Comparison of ENCODE assay signal across 35 mouse cellular contexts in the genomic region with DNA sequence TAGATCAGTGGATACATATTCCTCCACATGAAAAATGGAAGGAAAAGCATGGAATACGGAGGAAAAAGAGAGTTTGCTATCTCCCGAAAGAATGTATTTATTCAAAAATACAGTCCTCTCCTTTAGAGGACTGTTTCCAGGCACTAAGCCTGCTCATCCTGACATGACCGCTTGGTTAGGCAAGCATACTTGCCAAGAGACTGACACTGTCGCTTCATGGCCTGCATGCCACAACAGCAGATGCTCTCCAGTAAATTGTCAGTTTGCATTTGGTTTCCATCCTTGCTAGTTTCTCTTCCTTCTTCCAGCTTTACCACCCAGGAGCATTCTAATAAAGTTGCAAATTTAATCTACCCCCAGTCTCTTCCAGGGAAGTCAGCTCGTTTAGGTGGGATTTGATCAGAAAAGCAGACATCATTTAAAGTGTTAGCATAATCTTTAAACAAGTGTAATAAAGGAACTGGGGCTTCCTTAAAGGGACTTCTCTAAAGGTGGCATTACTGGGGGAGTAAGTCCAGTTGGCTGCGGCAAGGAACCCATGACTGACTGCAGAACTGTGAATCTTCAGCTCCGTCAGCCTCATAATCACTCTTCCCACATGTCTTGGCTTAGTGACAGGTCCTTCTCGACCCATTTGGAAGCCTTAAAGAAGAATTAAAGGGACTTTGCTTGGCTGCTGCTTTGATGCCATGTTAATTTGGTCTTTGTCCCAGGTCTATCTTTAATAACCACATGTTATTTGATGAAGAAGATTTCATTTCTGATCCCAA. TPM values are rescaled to one million over a fixed set of nuclear protein-coding genes. Genes with fewer than 3 reads are reported as not detected.
DNase-seq lines count a peak whose midpoint lies in the region; ATAC-seq and TF ChIP-seq lines count a peak whose summit lies in the region.
"Had no signal": no experiment of that assay in that cellular context is flagged by ENCODE, and none has a peak within 500 bp of the region (broad histone marks: within the 10 kb centered on the region; RNA-seq: fewer than 3 reads in every experiment).

No protein-coding gene starts in this region.

- peaks cover 3% of the 10 kb centered on the region; the same call in 1 of the 2 replicates for H3K4me1 ChIP-seq in heart, embryonic 10.5 days
- H3K4me1 ChIP-seq in liver, embryonic 16.5 days (ENCODE audit: control insufficient read depth, low read depth, low read length) = peaks cover 25% of the 10 kb centered on the region
- H3K4me1 ChIP-seq in kidney, adult 2 months (ENCODE audit: control insufficient read depth, insufficient read depth, low read length) = no peaks in the 10 kb centered on the region
- H3K4me1 ChIP-seq: heart, embryonic 15.5 days; intestine, embryonic 15.5 days; limb, embryonic 13.5 days; midbrain, embryonic 15.5 days had no signal

- no peaks in the 10 kb centered on the region for H3K9me3 ChIP-seq in heart, embryonic 10.5 days
- H3K9me3 ChIP-seq in liver, embryonic 16.5 days (replicated peaks; ENCODE audit: control insufficient read depth, low read length) = no peaks in the 10 kb centered on the region
- H3K9me3 ChIP-seq: G1E; heart, embryonic 15.5 days; intestine, embryonic 15.5 days; limb, embryonic 13.5 days; midbrain, embryonic 15.5 days had no signal

- intact Hi-C loops in heart, postnatal 10 days (cut with DNase I) = no loop called here

- H3K27ac ChIP-seq in heart, embryonic 10.5 days = 0 out of 2 replicates have a peak overlapping the region, but pooled peaks have one; percentile 12
- H3K27ac ChIP-seq in liver, embryonic 16.5 days (ENCODE audit: low read length) = peak overlapping the region; percentile 98
- no peak overlapping the region for H3K27ac ChIP-seq in kidney, adult 2 months (ENCODE audit: insufficient read depth, low read depth, low read length)
- H3K27ac ChIP-seq: heart, adult 2 months; heart, embryonic 15.5 days; hindbrain, embryonic 14.5 days; intestine, embryonic 15.5 days; limb, embryonic 13.5 days; midbrain, embryonic 15.5 days had no signal

- TF ChIP-seq POLR2A in kidney, adult 2 months (IDR thresholded peaks at IDR 0.05; ENCODE audit: low read depth, low read length) = no peak

- TF ChIP-seq CTCF in kidney, adult 2 months (conservative IDR thresholded peaks at IDR 0.05; ENCODE audit: insufficient read depth, insufficient read length, low read depth, low read length) = no peak

- no peak for ATAC-seq in liver, embryonic 16.5 days (ENCODE audit: low read depth)
- ATAC-seq: forebrain, embryonic 16.5 days; intestine, embryonic 15.5 days; midbrain, embryonic 15.5 days; Patski had no signal

- peak overlapping the region; percentile 61 for H3K4me2 ChIP-seq in liver, embryonic 16.5 days (ENCODE audit: low read depth, low read length)
- H3K4me2 ChIP-seq: heart, embryonic 15.5 days; hindbrain, embryonic 14.5 days; intestine, embryonic 15.5 days; limb, embryonic 13.5 days; lung, embryonic 14.5 days; midbrain, embryonic 15.5 days had no signal

- DNase-seq in heart, embryonic 10.5 days (ENCODE audit: low spot score) = no peak
- no peak for DNase-seq in heart, postnatal 10 days
- DNase-seq in right cerebral cortex, adult 18-20 months = peak; percentile 8
- DNase-seq in right cerebral cortex, postnatal 25 days = no peak
- no peak for DNase-seq in lung, postnatal 25 days (ENCODE audit: low spot score)
- DNase-seq in kidney, adult 2 months = no peak
- DNase-seq: adrenal gland, postnatal 36 days; B cell, adult 2 months; cerebellum, adult 11-12 months; gastrocnemius, postnatal 25 days; heart, adult 2 months; heart, postnatal 4 days; kidney, postnatal 25 days; layer of hippocampus, postnatal 36 days; lung, embryonic 14.5 days; lung, postnatal 4 days; thymus, postnatal 14 days had no signal

- WGBS in heart, embryonic 10.5 days = 79% methylated on average over 8 of the region's 8 CpGs
- 73% methylated on average over 8 of the region's 8 CpGs for WGBS in liver, embryonic 16.5 days (ENCODE audit: insufficient replicate concordance)
- WGBS in kidney, adult 2 months = 85% methylated on average over 8 of the region's 8 CpGs

- peaks cover 9% of the 10 kb centered on the region for H3K36me3 ChIP-seq in heart, embryonic 10.5 days
- H3K36me3 ChIP-seq in liver, embryonic 16.5 days (ENCODE audit: control insufficient read depth, insufficient read depth) = peaks cover 8% of the 10 kb centered on the region
- H3K36me3 ChIP-seq in kidney, adult 2 months (ENCODE audit: control insufficient read depth, insufficient read depth, low read length) = no peaks in the 10 kb centered on the region; the same call in 1 of the 2 replicates
- H3K36me3 ChIP-seq: intestine, embryonic 15.5 days had no signal

- peak overlapping the region; percentile 35 for H3K9ac ChIP-seq in liver, embryonic 16.5 days (ENCODE audit: low read depth, low read length)
- H3K9ac ChIP-seq: heart, embryonic 15.5 days; hindbrain, embryonic 14.5 days; intestine, embryonic 15.5 days; limb, embryonic 13.5 days; lung, embryonic 14.5 days; midbrain, embryonic 15.5 days had no signal

- H3K4me3 ChIP-seq in heart, embryonic 10.5 days = no peak overlapping the region
- peak overlapping the region; percentile 24; the same call in 1 of the 2 replicates for H3K4me3 ChIP-seq in liver, embryonic 16.5 days (ENCODE audit: low read depth, low read length)
- H3K4me3 ChIP-seq in kidney, adult 2 months (ENCODE audit: insufficient read depth, low read depth, low read length) = no peak overlapping the region
- H3K4me3 ChIP-seq: heart, adult 2 months; heart, embryonic 15.5 days; intestine, embryonic 15.5 days; limb, embryonic 13.5 days; midbrain, embryonic 15.5 days had no signal

- no peaks in the 10 kb centered on the region for H3K27me3 ChIP-seq in heart, embryonic 10.5 days (ENCODE audit: insufficient read depth, poor library complexity, severe bottlenecking)
- H3K27me3 ChIP-seq in liver, embryonic 16.5 days (ENCODE audit: control insufficient read depth, insufficient read depth, low read depth, low read length) = no peaks in the 10 kb centered on the region
- H3K27me3 ChIP-seq in kidney, adult 2 months (replicated peaks; ENCODE audit: control insufficient read depth, insufficient read depth, low read length) = no peaks in the 10 kb centered on the region
- H3K27me3 ChIP-seq: CH12.LX; heart, embryonic 15.5 days; intestine, embryonic 15.5 days; limb, embryonic 13.5 days; midbrain, embryonic 15.5 days; Patski had no signal

RNA-seq across cellular contexts. Expression of gene Dtwd1, which starts 15.1 kb away (rescaled TPM):
- 22.8 and 28.3 TPM in 2 replicates for polyA plus RNA-seq in heart, embryonic 10.5 days (2016; fragmentation: Nextera tagmentation; extraction: Ambion mirVana)
- total RNA-seq in heart, postnatal 10 days (2021) = 1 to 10 TPM; 4.9 to 6.4 TPM
- polyA plus RNA-seq in liver, embryonic 16.5 days (2015; fragmentation: Nextera tagmentation; extraction: Ambion mirVana) = 20.4 and 23.1 TPM in 2 replicates
- polyA plus RNA-seq in kidney, adult 2 months (2012; rRNA removed) = 3.6 and 4.9 TPM in 2 replicates

RNA-seq across cellular contexts. Expression of gene Fam227b, which starts 15.2 kb away (rescaled TPM):
- polyA plus RNA-seq in heart, embryonic 10.5 days (2016; fragmentation: Nextera tagmentation; extraction: Ambion mirVana) = not detected in 2 replicates
- total RNA-seq in heart, postnatal 10 days (2021) = not detected
- polyA plus RNA-seq in liver, embryonic 16.5 days (2015; fragmentation: Nextera tagmentation; extraction: Ambion mirVana) = not detected in 2 replicates
- polyA plus RNA-seq in kidney, adult 2 months (2012; rRNA removed) = not detected in 2 replicates
- total RNA-seq: adrenal gland, adult 18-20 months; CH12.LX; gastrocnemius, postnatal 25 days; heart, adult 2 months; heart, postnatal 4 days; layer of hippocampus, postnatal 36 days had no signal
- polyA plus RNA-seq: forebrain, embryonic 16.5 days; G1E; heart, adult 2 months; heart, embryonic 15.5 days; hindbrain, embryonic 14.5 days; intestine, embryonic 15.5 days; kidney, embryonic 14.5 days; limb, embryonic 13.5 days; lung, embryonic 14.5 days; midbrain, embryonic 15.5 days; neural tube, embryonic 14.5 days; Patski; small intestine, adult 2 months; stomach, embryonic 16.5 days had no signal

RNA-seq across cellular contexts. Expression of gene Gm17555, which starts 47.9 kb away (rescaled TPM):
- not detected in 2 replicates for polyA plus RNA-seq in heart, embryonic 10.5 days (2016; fragmentation: Nextera tagmentation; extraction: Ambion mirVana)
- not detected for total RNA-seq in heart, postnatal 10 days (2021)
- polyA plus RNA-seq in liver, embryonic 16.5 days (2015; fragmentation: Nextera tagmentation; extraction: Ambion mirVana) = not detected in 2 replicates
- polyA plus RNA-seq in kidney, adult 2 months (2012; rRNA removed) = not detected in 2 replicates
- total RNA-seq: adrenal gland, adult 18-20 months; adrenal gland, postnatal 36 days; CH12.LX; gastrocnemius, postnatal 25 days; heart, adult 2 months; heart, postnatal 4 days; layer of hippocampus, adult 8-10 months; layer of hippocampus, postnatal 36 days; left cerebral cortex, postnatal 14 days had no signal
- polyA plus RNA-seq: embryonic facial prominence, embryonic 14.5 days; G1E; heart, adult 2 months; heart, embryonic 15.5 days; hindbrain, embryonic 14.5 days; intestine, embryonic 15.5 days; kidney, embryonic 14.5 days; limb, embryonic 13.5 days; lung, embryonic 14.5 days; midbrain, embryonic 15.5 days; neural tube, embryonic 14.5 days; Patski; small intestine, adult 2 months; stomach, embryonic 16.5 days had no signal
